Mouse (Mus musculus) gastrocnemius, adult 8-10 months (tissue): ENCODE results near the gene Omp. TPM values are rescaled to one million over a fixed set of nuclear protein-coding genes. Genes with fewer than 3 reads are reported as not detected.
"Not testable (repeated sequence)": the region's sequence is repeated elsewhere in the genome, so short reads cannot be mapped to it uniquely, and the experiment has no call there.

Experiments
- DNase-seq, 2 experiments: peaks; one replicate each; pipeline ENCODE4 v3.0.0; 2022; ENCODE audit warnings: low spot score in 2 of 2
- total RNA-seq, 4 experiments: library from RNA; stranded (reverse); gene quantifications; 2 replicates each; pipeline ENCODE4 v1.2.4; 2022

Omp gene
- not detected for total RNA-seq

- no peak for DNase-seq
Measured at GRCm38 (mm10) chr7:98145402-98145801, at the start of gene Omp. TSS of gene Omp (minus strand) at chr7:98145502.

GRCm38 (mm10) chr7:98194026-98194792, 48.9 kb upstream of the Omp start:
- DNase-seq, result no peak

DNA sequence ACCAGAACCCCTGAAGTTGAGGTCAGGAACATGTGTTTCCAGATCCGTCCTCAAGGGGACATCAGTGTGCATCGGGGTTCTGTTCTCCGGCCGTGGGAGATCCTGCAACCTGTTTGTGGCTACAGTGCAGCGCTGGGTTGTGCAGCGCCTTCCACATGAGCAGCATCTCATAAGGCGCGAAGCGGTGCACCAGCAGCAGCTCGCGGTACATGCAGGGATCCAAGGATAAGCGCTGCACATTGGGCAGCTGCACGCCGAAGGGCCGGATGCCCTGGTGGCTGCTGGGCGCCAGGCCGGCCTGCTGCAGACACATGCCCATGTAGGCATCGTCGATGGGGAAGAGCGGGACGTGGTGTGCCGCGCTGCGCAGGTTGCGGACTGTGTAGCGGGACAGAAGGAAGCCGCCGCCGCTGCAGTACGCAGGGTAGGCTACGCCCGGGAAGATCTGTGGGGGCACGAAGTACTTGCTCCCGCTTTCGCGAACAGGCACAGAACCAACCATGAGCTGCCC, 48.3 kb upstream of the Omp start:
- no peak for DNase-seq

DNA sequence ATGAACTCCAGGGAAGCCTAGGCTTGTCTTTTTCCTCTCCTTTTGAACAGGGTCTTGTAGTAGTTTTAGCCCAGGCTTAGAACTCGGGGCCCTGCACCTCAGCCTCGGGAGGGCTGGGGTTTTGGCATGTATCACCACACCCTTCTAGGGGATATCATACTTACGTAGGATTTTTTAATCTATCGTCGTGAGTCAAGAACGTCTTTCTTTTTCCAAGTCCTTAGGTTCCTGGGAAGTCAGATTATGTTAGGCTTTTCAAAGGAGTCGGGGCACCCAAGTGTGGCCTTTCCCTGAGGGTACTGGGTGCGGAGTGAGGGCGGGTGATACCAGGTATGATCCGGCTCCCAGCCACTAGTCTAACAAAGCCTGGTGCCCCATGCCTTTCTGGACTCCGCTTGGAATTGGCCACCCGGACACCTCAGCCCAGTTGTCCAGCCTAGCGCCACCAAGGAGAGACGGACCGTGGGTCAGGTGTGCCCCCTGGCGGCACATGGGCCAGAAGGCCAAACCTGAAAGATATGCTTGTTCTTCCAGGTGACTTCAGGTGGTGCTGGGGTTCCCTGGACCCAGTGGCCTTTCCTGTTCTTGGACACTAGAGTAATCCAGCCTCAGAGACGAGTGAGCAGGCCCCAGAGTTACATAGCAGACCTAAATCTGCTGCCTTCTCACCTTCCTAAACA, 46.4 kb upstream of the Omp start:
- DNase-seq, result no peak

- no peak for DNase-seq
Measured at GRCm38 (mm10) chr7:98190578-98190977, 45.3 kb upstream of the Omp start.

GRCm38 (mm10) chr7:98189745-98190144, 44.4 kb upstream of the Omp start:
- no peak for DNase-seq

DNA sequence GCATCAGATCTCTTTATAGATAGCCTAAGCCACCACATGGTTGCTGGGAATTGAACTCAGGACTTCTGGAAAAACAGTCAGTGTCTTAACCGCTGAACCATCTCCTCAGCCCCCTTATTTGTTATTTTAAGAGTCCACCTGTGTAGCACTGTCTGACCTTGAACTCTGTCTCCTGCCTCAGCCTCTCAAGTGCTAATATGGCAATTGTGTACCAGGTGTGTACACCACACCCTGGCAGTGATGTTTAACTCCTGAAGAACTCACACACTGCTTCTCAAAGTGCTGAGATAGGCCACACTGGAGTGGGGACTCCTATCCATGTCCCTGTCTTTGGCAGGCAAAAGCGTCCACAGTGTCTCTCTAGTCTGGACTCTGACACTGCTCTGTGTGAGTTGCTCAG, 43.4 kb upstream of the Omp start:
- no peak for DNase-seq

DNA sequence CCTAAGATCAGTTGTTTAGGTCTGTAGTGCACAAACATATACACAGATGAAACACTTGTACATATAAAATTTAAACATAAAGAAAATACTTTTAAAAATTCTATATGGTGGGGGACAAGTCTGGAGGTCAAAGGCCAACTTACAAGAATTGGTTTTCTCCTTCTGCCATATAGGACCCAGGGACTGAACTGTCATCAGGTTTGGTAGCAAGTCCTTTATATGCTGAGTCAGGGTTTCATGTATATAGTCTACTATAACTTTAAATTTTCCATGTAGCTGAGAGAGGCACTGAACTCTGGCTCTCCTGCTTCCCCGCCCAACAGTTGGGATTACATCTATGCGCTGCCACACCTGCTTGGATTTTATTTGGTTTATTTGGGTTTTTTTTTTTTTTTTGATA, 42.9 kb upstream of the Omp start:
- DNase-seq, result no peak

DNA sequence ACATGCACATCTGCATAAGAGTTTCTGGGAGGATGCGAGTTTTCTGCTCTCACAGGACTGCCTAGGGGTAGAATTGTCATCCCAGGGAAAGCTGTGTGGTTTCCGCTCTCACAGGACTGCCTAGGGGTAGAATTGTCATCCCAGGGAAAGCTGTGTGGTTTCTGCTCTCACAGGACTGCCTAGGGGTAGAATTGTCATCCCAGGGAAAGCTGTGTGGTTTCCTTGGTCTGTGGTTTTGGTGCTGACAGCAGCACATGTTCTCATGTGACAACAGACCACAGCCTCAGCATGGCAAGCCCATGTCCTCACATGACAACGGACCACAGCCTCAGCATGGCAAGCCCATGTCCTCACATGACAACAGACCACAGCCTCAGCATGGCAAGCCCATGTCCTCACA, 42.0 kb upstream of the Omp start:
- not testable (repeated sequence) for DNase-seq

DNA sequence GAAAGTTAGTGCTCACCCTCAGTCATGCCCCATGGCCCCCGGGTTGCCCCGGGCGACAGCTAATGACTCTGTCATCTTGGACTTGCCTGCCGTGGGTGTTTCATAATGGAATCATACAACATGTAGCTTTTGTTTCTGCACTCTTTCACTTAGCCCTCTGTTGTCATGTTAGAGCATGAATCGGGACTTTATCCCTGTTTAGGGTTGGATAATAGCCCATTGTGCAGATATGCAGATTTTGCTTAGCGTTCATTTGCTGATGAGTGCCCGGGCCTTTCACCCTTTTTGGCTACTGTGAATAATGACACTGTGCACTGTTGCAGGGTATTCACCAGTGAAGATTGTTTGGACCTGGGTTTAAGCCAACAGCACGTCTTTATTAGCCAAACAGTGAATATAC, 41.3 kb upstream of the Omp start:
- no peak for DNase-seq

- DNase-seq, result peak in 1 of 2 experiments; percentile 52
Measured at GRCm38 (mm10) chr7:98185326-98185725, 40.0 kb upstream of the Omp start.

GRCm38 (mm10) chr7:98178560-98179231, 33.4 kb upstream of the Omp start:
- no peak for DNase-seq

- peak; percentile 27 to 41 for DNase-seq
Measured at GRCm38 (mm10) chr7:98177929-98178559, 32.7 kb upstream of the Omp start, which contains the start of gene Capn5. TSS of gene Capn5 (minus strand) at chr7:98178274.

GRCm38 (mm10) chr7:98177566-98177928, 32.2 kb upstream of the Omp start:
- DNase-seq, result no peak

- DNase-seq, result no peak
Measured at GRCm38 (mm10) chr7:98177071-98177485, 31.8 kb upstream of the Omp start.

- DNase-seq, result no peak
Measured at GRCm38 (mm10) chr7:98176322-98177070, 31.2 kb upstream of the Omp start.

- no peak for DNase-seq
Measured at GRCm38 (mm10) chr7:98174883-98175755, 29.8 kb upstream of the Omp start.

GRCm38 (mm10) chr7:98173408-98173807, 28.1 kb upstream of the Omp start:
- no peak for DNase-seq

DNA sequence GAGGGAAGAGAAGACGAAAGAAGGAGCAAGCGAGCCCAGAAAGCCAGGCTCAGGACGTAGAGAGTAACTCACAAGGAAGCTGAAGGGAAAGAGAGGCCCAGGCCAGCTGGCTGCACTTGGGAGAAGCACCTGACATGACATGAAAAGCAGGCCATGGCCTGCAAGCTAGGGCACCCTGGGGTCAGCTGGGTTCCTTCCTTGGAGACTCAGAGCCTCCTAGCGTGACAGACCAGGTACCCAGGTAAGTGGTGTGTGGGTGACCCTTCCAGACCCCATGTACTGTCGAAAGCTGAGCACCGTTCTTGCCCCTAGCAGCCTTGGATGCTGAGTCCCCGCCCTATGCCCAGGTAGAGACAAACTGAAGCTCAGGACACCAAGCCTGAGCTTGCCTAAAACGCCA, 27.4 kb upstream of the Omp start:
- no peak for DNase-seq
